Mouse (Mus musculus) gastrocnemius, postnatal 10 days (tissue): ENCODE measurements around the gene Hmga1. TPM values are rescaled to one million over a fixed set of nuclear protein-coding genes. Genes with fewer than 3 reads are reported as not detected.

Experiments used
- DNase-seq: peaks from one replicate; pipeline ENCODE4 v3.0.0; 2021; ENCODE audit warnings: mixed read lengths
- total RNA-seq, 2 experiments: library from RNA; stranded (reverse); gene quantifications; 2 replicates each; pipeline ENCODE4 v1.2.3; 2021

The Hmga1 gene
- total RNA-seq, 2 experiments from 2014 or later: 24.9 to 27.0 TPM

- DNase-seq: no peak
Measured at GRCm38 (mm10) chr17:27559596-27559995, 3.3 kb downstream of the Hmga1 start.

- no peak for DNase-seq
Measured at GRCm38 (mm10) chr17:27560926-27561480, 4.7 kb downstream of the Hmga1 start.

GRCm38 (mm10) chr17:27561809-27562526 lies 5.7 kb downstream of the Hmga1 start:
- DNase-seq: no peak

- DNase-seq: no peak
Measured at GRCm38 (mm10) chr17:27563771-27564244, 7.5 kb downstream of the Hmga1 start.

DNA sequence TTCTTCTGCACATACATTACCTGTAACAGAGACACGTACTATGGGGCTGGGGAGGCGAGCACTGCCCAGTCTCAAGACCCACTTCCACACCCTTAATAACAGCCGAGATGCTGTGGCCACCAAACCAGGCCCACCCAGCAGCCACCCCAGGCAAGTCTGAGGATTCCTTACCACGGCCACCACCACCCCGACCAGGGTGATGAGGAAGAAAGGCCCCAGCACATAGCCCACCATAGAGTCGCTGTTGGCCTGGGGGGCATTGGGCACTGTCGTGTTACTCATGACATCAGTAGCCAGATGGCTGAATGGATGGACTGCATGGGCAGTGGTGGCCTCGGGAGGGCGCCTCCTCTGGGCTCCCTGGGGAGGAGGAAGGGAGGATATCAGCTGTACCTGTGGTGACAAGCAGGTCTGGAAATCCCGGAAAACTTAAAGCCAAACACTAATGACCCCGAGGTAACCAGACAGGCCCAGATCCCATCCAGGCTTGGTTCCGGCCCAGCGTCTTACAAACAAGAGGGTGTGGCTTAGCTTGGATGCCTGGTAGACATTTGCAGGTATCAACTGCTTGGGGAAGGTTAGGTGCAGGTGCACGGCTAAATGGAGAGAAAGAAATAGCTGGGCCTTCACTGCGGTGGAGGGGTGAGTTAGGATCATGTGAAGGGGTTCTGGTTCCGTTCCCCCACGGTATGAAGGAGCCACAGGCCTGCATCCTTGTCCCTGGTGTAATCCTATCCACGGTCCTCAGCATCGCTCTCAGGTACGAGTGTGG lies 8.3 kb downstream of the Hmga1 start:
- DNase-seq: no peak

- DNase-seq: peak; percentile 98
Measured at GRCm38 (mm10) chr17:27565163-27565941, 9.1 kb downstream of the Hmga1 start, which contains the start of gene AI413582. TSS of gene AI413582 (minus strand) at chr17:27565756.

- no peak for DNase-seq
Measured at GRCm38 (mm10) chr17:27565942-27566267, 9.6 kb downstream of the Hmga1 start.

- DNase-seq: no peak
Measured at GRCm38 (mm10) chr17:27568228-27568627, 11.9 kb downstream of the Hmga1 start.

DNA sequence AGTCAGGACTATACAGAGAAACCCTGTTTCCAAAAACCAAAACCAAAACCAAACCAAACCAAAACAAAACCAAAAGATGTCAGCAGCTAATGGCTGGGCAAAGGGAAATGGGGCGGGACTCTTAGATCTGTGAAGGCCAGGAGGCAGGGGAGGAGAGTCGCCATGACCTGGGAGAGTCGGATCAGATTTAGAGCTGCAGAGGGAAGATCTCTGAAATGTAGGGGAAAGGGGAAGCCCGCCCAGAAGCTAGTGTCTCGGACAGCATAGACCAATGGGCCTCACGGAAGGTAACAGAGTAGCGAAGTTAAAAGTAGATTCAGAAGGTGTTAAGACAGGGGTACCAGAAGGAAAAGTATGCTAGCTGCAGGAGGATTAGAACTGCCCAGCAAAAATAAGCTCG lies 15.0 kb downstream of the Hmga1 start:
- no peak for DNase-seq

- DNase-seq: no peak
Measured at GRCm38 (mm10) chr17:27573772-27574320, 17.5 kb downstream of the Hmga1 start.

- peak; percentile 86 for DNase-seq
Measured at GRCm38 (mm10) chr17:27574470-27575115, 18.3 kb downstream of the Hmga1 start.

- no peak for DNase-seq
Measured at GRCm38 (mm10) chr17:27575116-27575776, 18.9 kb downstream of the Hmga1 start.

GRCm38 (mm10) chr17:27576056-27576455 lies 19.8 kb downstream of the Hmga1 start:
- DNase-seq: no peak

GRCm38 (mm10) chr17:27577468-27577867 lies 21.2 kb downstream of the Hmga1 start:
- no peak for DNase-seq

- DNase-seq: no peak
Measured at GRCm38 (mm10) chr17:27578487-27578886, 22.2 kb downstream of the Hmga1 start.

- DNase-seq: no peak
Measured at GRCm38 (mm10) chr17:27579816-27580215, 23.5 kb downstream of the Hmga1 start.

DNA sequence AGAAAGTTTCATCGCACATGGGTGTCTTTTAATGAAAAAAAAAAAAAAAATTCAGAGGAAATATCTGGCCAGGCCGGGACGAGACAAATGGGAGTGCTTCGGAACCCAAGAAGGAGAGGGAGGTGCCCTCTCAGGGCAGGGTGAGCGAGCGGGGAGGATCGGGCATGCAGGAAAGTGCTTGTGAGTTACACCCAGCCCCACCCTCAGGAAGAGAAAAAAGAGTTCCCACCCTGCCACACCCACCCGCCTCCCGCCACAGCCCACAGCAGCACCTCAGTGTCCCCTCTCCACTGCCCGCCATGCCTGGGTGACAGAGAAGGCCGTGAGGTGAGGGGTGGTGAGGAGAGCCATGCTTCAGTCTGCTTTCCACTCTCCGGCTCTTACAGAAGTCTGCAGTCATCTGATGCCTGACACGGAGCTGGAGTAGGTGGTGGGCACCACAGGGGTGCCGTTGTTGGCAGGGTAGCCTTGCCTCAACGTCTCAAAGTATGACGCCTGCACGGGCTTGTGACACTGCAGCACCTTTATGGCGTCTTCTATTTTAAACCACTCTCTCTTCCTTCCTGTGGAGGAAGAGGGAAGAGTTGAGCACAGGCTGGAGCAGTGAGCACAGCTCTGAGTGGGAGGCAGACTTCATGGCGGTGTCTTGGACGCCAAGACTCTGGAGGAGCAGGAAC lies 24.2 kb downstream of the Hmga1 start:
- no peak for DNase-seq

GRCm38 (mm10) chr17:27583185-27583894 lies 27.0 kb downstream of the Hmga1 start:
- no peak for DNase-seq

DNA sequence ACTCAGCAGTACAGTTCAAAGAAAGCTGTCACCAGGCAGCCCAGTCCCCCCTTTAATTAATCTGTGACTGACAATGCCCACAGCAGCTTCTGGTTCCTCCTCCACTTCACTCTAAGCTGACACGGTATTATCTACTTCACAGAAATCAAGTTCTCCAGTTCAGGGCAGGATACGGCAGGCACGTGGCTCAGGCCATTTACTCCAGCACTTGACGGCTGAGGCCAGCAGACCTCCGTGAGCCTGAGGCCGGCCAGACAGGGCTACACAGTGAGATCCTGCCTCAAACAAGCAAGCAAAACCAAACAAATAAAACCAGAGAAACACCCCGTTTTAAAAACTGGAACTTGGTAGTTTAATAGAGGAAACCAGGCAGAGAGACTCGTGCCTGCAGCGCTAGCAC lies 30.4 kb downstream of the Hmga1 start:
- DNase-seq: no peak

DNA sequence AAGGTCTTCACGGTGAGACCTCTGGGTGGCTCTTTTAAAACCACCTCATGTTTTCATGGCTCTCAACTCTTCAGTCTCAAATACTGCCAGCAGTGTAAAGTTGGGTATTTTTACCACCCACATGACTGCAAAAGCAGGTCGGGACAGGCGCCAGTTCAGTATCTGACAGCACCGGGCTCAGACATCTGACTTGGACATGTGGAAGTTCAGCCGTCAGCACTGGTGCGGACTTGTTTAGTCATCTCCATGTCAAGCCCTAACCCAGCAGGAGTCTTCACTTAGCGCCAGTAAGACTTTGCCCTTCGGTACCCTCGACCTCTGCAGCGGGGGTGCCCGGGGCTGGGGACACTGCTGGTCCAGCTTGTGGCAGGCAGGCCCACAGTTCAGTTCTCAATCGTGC lies 31.0 kb downstream of the Hmga1 start:
- peak; percentile 58 for DNase-seq
